In genomic region chr2:148038366-148039310, GRCm38 (mm10) we compare ENCODE assay signal across 13 mouse cellular contexts. TPM values are rescaled to one million over a fixed set of nuclear protein-coding genes. Genes with fewer than 3 reads are reported as not detected.
A peak's percentile ranks its signal among the peaks of the same experiment; 100 is the strongest.
DNase-seq lines count a peak whose midpoint lies in the region; ATAC-seq and TF ChIP-seq lines count a peak whose summit lies in the region.
"Had no signal": no experiment of that assay in that cellular context is flagged by ENCODE, and none has a peak within 500 bp of the region (broad histone marks: within the 10 kb centered on the region; RNA-seq: fewer than 3 reads in every experiment).

No protein-coding gene starts in this region.

- peaks cover 2% of the 10 kb centered on the region; the same call in 1 of the 2 replicates for H3K4me1 ChIP-seq in forebrain, embryonic 11.5 days (replicated peaks; ENCODE audit: control insufficient read depth, insufficient read depth, low read length)
- H3K4me1 ChIP-seq in forebrain, embryonic 15.5 days = no peaks in the 10 kb centered on the region
- H3K4me1 ChIP-seq in lung, embryonic 14.5 days (ENCODE audit: insufficient read depth) = no peaks in the 10 kb centered on the region
- peaks cover 8% of the 10 kb centered on the region; the same call in 1 of the 2 replicates for H3K4me1 ChIP-seq in lung, embryonic 15.5 days
- no peaks in the 10 kb centered on the region for H3K4me1 ChIP-seq in stomach, embryonic 16.5 days (ENCODE audit: control insufficient read depth, insufficient read depth, low read length)
- H3K4me1 ChIP-seq: embryonic facial prominence, embryonic 15.5 days had no signal

- under 1% methylated on average over 42 of the region's 42 CpGs for WGBS in forebrain, embryonic 11.5 days
- WGBS in forebrain, embryonic 15.5 days = 1% methylated on average over 42 of the region's 42 CpGs
- under 1% methylated on average over 42 of the region's 42 CpGs for WGBS in lung, embryonic 14.5 days
- 2% methylated on average over 42 of the region's 42 CpGs for WGBS in lung, embryonic 15.5 days
- 2% methylated on average over 42 of the region's 42 CpGs for WGBS in stomach, embryonic 16.5 days

- no peaks in the 10 kb centered on the region for H3K36me3 ChIP-seq in forebrain, embryonic 11.5 days (ENCODE audit: control insufficient read depth, insufficient read depth, low read length)
- no peaks in the 10 kb centered on the region for H3K36me3 ChIP-seq in forebrain, embryonic 15.5 days
- H3K36me3 ChIP-seq in lung, embryonic 14.5 days (ENCODE audit: insufficient read depth) = 0 out of 2 replicates have a peak, but pooled peaks cover 6% of the 10 kb centered on the region
- H3K36me3 ChIP-seq in lung, embryonic 15.5 days = no peaks in the 10 kb centered on the region
- H3K36me3 ChIP-seq in stomach, embryonic 16.5 days (ENCODE audit: control insufficient read depth, insufficient read depth, low read length) = no peaks in the 10 kb centered on the region
- H3K36me3 ChIP-seq: embryonic facial prominence, embryonic 15.5 days had no signal

- no peak overlapping the region for H3K4me3 ChIP-seq in forebrain, embryonic 11.5 days (ENCODE audit: low read depth, low read length)
- H3K4me3 ChIP-seq in forebrain, embryonic 15.5 days = no peak overlapping the region
- H3K4me3 ChIP-seq in lung, embryonic 14.5 days (ENCODE audit: low read depth, low read length) = peak overlapping the region; percentile 51
- H3K4me3 ChIP-seq in lung, embryonic 15.5 days = peak overlapping the region; percentile 46
- H3K4me3 ChIP-seq in stomach, embryonic 16.5 days (replicated peaks; ENCODE audit: low read length) = peak overlapping the region; percentile 49
- H3K4me3 ChIP-seq: embryonic facial prominence, embryonic 15.5 days had no signal

- no peak overlapping the region for H3K4me2 ChIP-seq in forebrain, embryonic 11.5 days (ENCODE audit: low read depth, low read length, severe bottlenecking)
- no peak overlapping the region for H3K4me2 ChIP-seq in forebrain, embryonic 15.5 days (replicated peaks)
- H3K4me2 ChIP-seq in lung, embryonic 14.5 days = peak overlapping the region; percentile 59
- peak overlapping the region; percentile 54 for H3K4me2 ChIP-seq in lung, embryonic 15.5 days
- peak overlapping the region; percentile 51 for H3K4me2 ChIP-seq in stomach, embryonic 16.5 days (ENCODE audit: low read depth, low read length)
- H3K4me2 ChIP-seq: embryonic facial prominence, embryonic 15.5 days had no signal

- no peak for TF ChIP-seq CTCF in lung, embryonic 14.5 days (IDR thresholded peaks at IDR 0.05; ENCODE audit: low read depth)

- no peak overlapping the region for H3K27ac ChIP-seq in forebrain, embryonic 11.5 days (ENCODE audit: low read depth, low read length)
- no peak overlapping the region for H3K27ac ChIP-seq in forebrain, embryonic 15.5 days (replicated peaks)
- peak overlapping the region; percentile 97 for H3K27ac ChIP-seq in lung, embryonic 14.5 days (ENCODE audit: low read depth)
- peak overlapping the region; percentile 95 for H3K27ac ChIP-seq in lung, embryonic 15.5 days
- peak overlapping the region; percentile 89 for H3K27ac ChIP-seq in stomach, embryonic 16.5 days (ENCODE audit: low read length)
- H3K27ac ChIP-seq: embryonic facial prominence, embryonic 15.5 days had no signal

- no peak overlapping the region for H3K9ac ChIP-seq in forebrain, embryonic 11.5 days (ENCODE audit: low read length)
- no peak overlapping the region for H3K9ac ChIP-seq in forebrain, embryonic 15.5 days (replicated peaks)
- H3K9ac ChIP-seq in lung, embryonic 14.5 days = peak overlapping the region; percentile 67
- H3K9ac ChIP-seq in lung, embryonic 15.5 days = peak overlapping the region; percentile 68
- H3K9ac ChIP-seq in stomach, embryonic 16.5 days (ENCODE audit: low read length) = peak overlapping the region; percentile 80
- H3K9ac ChIP-seq: embryonic facial prominence, embryonic 15.5 days had no signal

- no peak for ATAC-seq in forebrain, embryonic 11.5 days (replicated peaks; ENCODE audit: low FRiP score)
- ATAC-seq in forebrain, embryonic 15.5 days (replicated peaks) = no peak
- ATAC-seq in lung, embryonic 14.5 days (ENCODE audit: insufficient read depth) = no peak
- ATAC-seq in lung, embryonic 15.5 days (ENCODE audit: borderline replicate concordance, extremely low read depth, low FRiP score, low TSS enrichment) = no peak
- no peak for ATAC-seq in stomach, embryonic 16.5 days (ENCODE audit: insufficient read depth, low FRiP score)

- peak; percentile 61 for DNase-seq in forebrain, embryonic 11.5 days (ENCODE audit: low spot score)
- no peak for DNase-seq in lung, embryonic 14.5 days
- no peak for DNase-seq in lung, postnatal 36 days
- DNase-seq in gastrocnemius, postnatal 10 days = no peak
- DNase-seq in kidney, adult 8-10 months = no peak
- DNase-seq: adrenal gland, postnatal 14 days; cerebellum, adult 8-10 months had no signal

- H3K27me3 ChIP-seq in forebrain, embryonic 11.5 days (ENCODE audit: control insufficient read depth, insufficient read depth, low read length) = peaks cover 100% of the 10 kb centered on the region
- H3K27me3 ChIP-seq in forebrain, embryonic 15.5 days = peaks cover 98% of the 10 kb centered on the region
- peaks cover 98% of the 10 kb centered on the region for H3K27me3 ChIP-seq in lung, embryonic 14.5 days (ENCODE audit: insufficient read depth, low read length)
- H3K27me3 ChIP-seq in lung, embryonic 15.5 days = peaks cover 99% of the 10 kb centered on the region
- peaks cover 78% of the 10 kb centered on the region for H3K27me3 ChIP-seq in stomach, embryonic 16.5 days (ENCODE audit: control insufficient read depth, insufficient read depth, low read length)

- H3K9me3 ChIP-seq in forebrain, embryonic 11.5 days (ENCODE audit: control insufficient read depth, low read length) = no peaks in the 10 kb centered on the region
- no peaks in the 10 kb centered on the region for H3K9me3 ChIP-seq in forebrain, embryonic 15.5 days
- no peaks in the 10 kb centered on the region for H3K9me3 ChIP-seq in lung, embryonic 14.5 days (ENCODE audit: low read depth, low read length)
- no peaks in the 10 kb centered on the region for H3K9me3 ChIP-seq in lung, embryonic 15.5 days
- no peaks in the 10 kb centered on the region for H3K9me3 ChIP-seq in stomach, embryonic 16.5 days (replicated peaks; ENCODE audit: control insufficient read depth, low read length)
- H3K9me3 ChIP-seq: embryonic facial prominence, embryonic 15.5 days had no signal

RNA-seq across cellular contexts. Expression of gene Foxa2, which starts 8.1 kb away (rescaled TPM):
- 0.15 and 0.69 TPM in 2 replicates for polyA plus RNA-seq in forebrain, embryonic 11.5 days (2014; fragmentation: Nextera tagmentation; extraction: Ambion mirVana)
- not detected in 2 replicates for polyA plus RNA-seq in forebrain, embryonic 15.5 days (2015; fragmentation: Nextera tagmentation; extraction: Ambion mirVana)
- 41.5 and 43.2 TPM in 2 replicates for polyA plus RNA-seq in lung, embryonic 14.5 days (2014; fragmentation: Nextera tagmentation; extraction: Ambion mirVana)
- polyA plus RNA-seq in lung, embryonic 15.5 days (2015; fragmentation: Nextera tagmentation; extraction: Ambion mirVana) = 38.4 and 40.6 TPM in 2 replicates
- polyA plus RNA-seq in stomach, embryonic 16.5 days (2015; fragmentation: Nextera tagmentation; extraction: Ambion mirVana) = 8.3 and 8.5 TPM in 2 replicates
- not detected for total RNA-seq in gastrocnemius, postnatal 10 days (2021)
- total RNA-seq: left cerebral cortex, adult 18-20 months; megakaryocyte, adult 5-6 weeks had no signal

Comparison
In these comparisons a context has a peak if more than half of its experiments do, and no peak if none do; other contexts are left out.
1. H3K27ac ChIP-seq: peak in lung, embryonic 14.5 days (single experiment), lung, embryonic 15.5 days (single experiment) and stomach, embryonic 16.5 days (single experiment); none in forebrain, embryonic 11.5 days (single experiment) and forebrain, embryonic 15.5 days (single experiment).
2. H3K4me2 ChIP-seq: peak in lung, embryonic 14.5 days (single experiment), lung, embryonic 15.5 days (single experiment) and stomach, embryonic 16.5 days (single experiment); none in forebrain, embryonic 11.5 days (single experiment) and forebrain, embryonic 15.5 days (single experiment).
3. H3K4me3 ChIP-seq: peak in lung, embryonic 14.5 days (single experiment), lung, embryonic 15.5 days (single experiment) and stomach, embryonic 16.5 days (single experiment); none in forebrain, embryonic 11.5 days (single experiment) and forebrain, embryonic 15.5 days (single experiment).
4. H3K9ac ChIP-seq: peak in lung, embryonic 14.5 days (single experiment), lung, embryonic 15.5 days (single experiment) and stomach, embryonic 16.5 days (single experiment); none in forebrain, embryonic 11.5 days (single experiment) and forebrain, embryonic 15.5 days (single experiment).